Mouse (Mus musculus) brain, embryonic 14.5 days (tissue): ENCODE measurements around the gene Tacc2.

Experiments used
- CTCF ChIP-seq: fragments of 200-500 bp; IDR thresholded peaks from 2 replicates; pipeline ENCODE4 v1.5.1; 2012; ENCODE audit warnings: inconsistent platforms, mild to moderate bottlenecking, moderate library complexity, borderline replicate concordance; ENCODE audit not compliant: insufficient read depth, insufficient read length; ENCODE audit errors: extremely low read depth
- POLR2A ChIP-seq: fragments of 200-500 bp; IDR thresholded peaks from 2 replicates; pipeline ENCODE4 v1.6.1; 2012; ENCODE audit warnings: mild to moderate bottlenecking, inconsistent platforms, borderline replicate concordance; ENCODE audit not compliant: poor library complexity, insufficient read depth, insufficient read length, severe bottlenecking; ENCODE audit errors: extremely low read depth

- TF ChIP-seq POLR2A, result no peak
- no peak for TF ChIP-seq CTCF
These were observed 174.4 kb downstream of the Tacc2 start for GRCm38 (mm10) chr7:130751678-130752077.
